Mouse (Mus musculus) neural tube, embryonic 14.5 days (tissue): ENCODE data around the gene Rsf1. TPM values are rescaled to one million over a fixed set of nuclear protein-coding genes. Genes with fewer than 3 reads are reported as not detected.

ENCODE experiments used
- ATAC-seq: fragments of 200-750 bp; cut with Nextera tagmentation; 2 replicates; pipeline ENCODE4 v1.8.0; 2017; ENCODE audit warnings: low read depth, mild to moderate bottlenecking, moderate TSS enrichment, moderate library complexity
- H3K27ac ChIP-seq: fragments of 300-500 bp; sonication (generic); 2 replicates; pipeline ENCODE4 v1.5.1; 2014; ENCODE audit warnings: low read depth, mild to moderate bottlenecking, control low read depth, low read length, moderate library complexity, mixed read lengths
- H3K27me3 ChIP-seq: fragments of 300-500 bp; sonication (generic); 2 replicates; pipeline ENCODE4 v1.6.1; 2014; ENCODE audit warnings: low read length; ENCODE audit not compliant: control insufficient read depth, insufficient read depth
- H3K36me3 ChIP-seq: fragments of 300-500 bp; sonication (generic); 2 replicates; pipeline ENCODE4 v1.6.1; 2014; ENCODE audit warnings: low read length, mixed read lengths; ENCODE audit not compliant: control insufficient read depth, insufficient read depth
- H3K4me1 ChIP-seq: fragments of 300-500 bp; sonication (generic); 2 replicates; pipeline ENCODE4 v1.6.1; 2014; ENCODE audit warnings: low read length; ENCODE audit not compliant: control insufficient read depth, insufficient read depth
- H3K4me2 ChIP-seq: fragments of 300-500 bp; sonication (generic); 2 replicates; pipeline ENCODE4 v1.6.1; 2014; ENCODE audit warnings: mild to moderate bottlenecking, low read depth, low read length, control low read depth
- H3K4me3 ChIP-seq: fragments of 300-500 bp; sonication (generic); 2 replicates; pipeline ENCODE4 v1.5.1; 2014; ENCODE audit warnings: low read depth, low read length, control low read depth, mixed read lengths
- H3K9ac ChIP-seq: fragments of 300-500 bp; sonication (generic); replicated peaks from 2 replicates; pipeline ENCODE4 v1.6.1; 2014; ENCODE audit warnings: low read depth, mild to moderate bottlenecking, control low read depth, low read length, mixed read lengths
- H3K9me3 ChIP-seq: fragments of 300-500 bp; sonication (generic); 2 replicates; pipeline ENCODE4 v1.6.1; 2016; ENCODE audit warnings: low read length; ENCODE audit not compliant: control insufficient read depth
- WGBS: fragments of 180-500 bp; shearing (Covaris S2); extraction: QIAGEN DNeasy Blood & Tissue Kit; methylation state at CpG from one replicate; pipeline ENCODE4 v1.1.7; 2014; 5-methylcytosine and 5-hydroxymethylcytosine counted together
- polyA plus RNA-seq: library from polyadenylated mRNA; unstranded; fragments of >200 nt; fragmentation: Nextera tagmentation; extraction: Ambion mirVana; gene quantifications from 2 replicates; pipeline ENCODE4 v1.2.1, GENCODE M21; 2014

Gene Rsf1
- polyA plus RNA-seq, 1 experiment from 2014 or later, result 29.3 TPM

- Histone ChIP-seq H3K9me3 (no peaks in the 10 kb centered on the region), H3K36me3 (peaks cover 22% of the 10 kb centered on the region), H3K4me3 (no peak overlapping the region), H3K4me1 (no peaks in the 10 kb centered on the region), H3K9ac (no peak overlapping the region), H3K4me2 (no peak overlapping the region), H3K27ac (no peak overlapping the region), H3K27me3 (no peaks in the 10 kb centered on the region)
- no peak for ATAC-seq
- WGBS, result 95% methylated on average over 4 of the region's 4 CpGs
Measured at GRCm38 (mm10) chr7:97661634-97662033, 81.9 kb downstream of the Rsf1 start.

GRCm38 (mm10) chr7:97679239-97679638 is 99.5 kb downstream of the Rsf1 start:
- ATAC-seq, result no peak
- Histone ChIP-seq H3K36me3 (peaks cover 31% of the 10 kb centered on the region), H3K4me2 (no peak overlapping the region), H3K4me3 (no peak overlapping the region), H3K27ac (no peak overlapping the region), H3K4me1 (no peaks in the 10 kb centered on the region), H3K9me3 (no peaks in the 10 kb centered on the region), H3K9ac (no peak overlapping the region), H3K27me3 (no peaks in the 10 kb centered on the region)
- WGBS, result 33% methylated on average over 1 of the region's 1 CpGs

GRCm38 (mm10) chr7:97687831-97688230 is 108.1 kb downstream of the Rsf1 start:
- no peak for ATAC-seq
- Histone ChIP-seq H3K27ac (no peak overlapping the region), H3K4me1 (no peaks in the 10 kb centered on the region), H3K4me3 (no peak overlapping the region), H3K4me2 (no peak overlapping the region), H3K36me3 (peaks cover 19% of the 10 kb centered on the region), H3K9ac (no peak overlapping the region), H3K9me3 (no peaks in the 10 kb centered on the region), H3K27me3 (no peaks in the 10 kb centered on the region)
- 94% methylated on average over 2 of the region's 2 CpGs for WGBS

GRCm38 (mm10) chr7:97695441-97695840 is 115.8 kb downstream of the Rsf1 start:
- Histone ChIP-seq H3K27ac (no peak overlapping the region), H3K9ac (no peak overlapping the region), H3K4me1 (peaks cover 8% of the 10 kb centered on the region; the same call in 1 of the 2 replicates), H3K27me3 (no peaks in the 10 kb centered on the region), H3K4me3 (no peak overlapping the region), H3K4me2 (peak overlapping the region; percentile 73; the same call in 1 of the 2 replicates), H3K9me3 (no peaks in the 10 kb centered on the region), H3K36me3 (no peaks in the 10 kb centered on the region; the same call in 1 of the 2 replicates)
- 96% methylated on average over 1 of the region's 1 CpGs for WGBS
- no peak for ATAC-seq

GRCm38 (mm10) chr7:97696133-97696505 is 116.4 kb downstream of the Rsf1 start:
- Histone ChIP-seq H3K4me3 (peak overlapping the region; percentile 97), H3K27me3 (no peaks in the 10 kb centered on the region), H3K9ac (peak overlapping the region; percentile 87), H3K9me3 (no peaks in the 10 kb centered on the region), H3K4me2 (peak overlapping the region; percentile 73), H3K27ac (peak overlapping the region; percentile 81), H3K4me1 (peaks cover 8% of the 10 kb centered on the region; the same call in 1 of the 2 replicates), H3K36me3 (no peaks in the 10 kb centered on the region; the same call in 1 of the 2 replicates)
- ATAC-seq, result peak; percentile 82
- 29% methylated on average over 19 of the region's 19 CpGs for WGBS

GRCm38 (mm10) chr7:97696506-97697254 is 117.0 kb downstream of the Rsf1 start, which contains the start of gene Clns1a:
Gene Clns1a, plus strand, starts transcription at chr7:97696634.
- peak; percentile 99 for ATAC-seq
- Histone ChIP-seq H3K9me3 (no peaks in the 10 kb centered on the region), H3K27ac (peak within 1 kb of the TSS; percentile 81), H3K4me1 (peaks cover 8% of the 10 kb centered on the region; the same call in 1 of the 2 replicates), H3K9ac (peak within 1 kb of the TSS; percentile 87), H3K4me3 (peak within 1 kb of the TSS; percentile 97), H3K27me3 (no peaks in the 10 kb centered on the region), H3K4me2 (peak within 1 kb of the TSS; percentile 73), H3K36me3 (no peaks in the 10 kb centered on the region; the same call in 1 of the 2 replicates)
- under 1% methylated on average over 63 of the region's 63 CpGs for WGBS

- Histone ChIP-seq H3K4me1 (peaks cover 8% of the 10 kb centered on the region; the same call in 1 of the 2 replicates), H3K4me3 (no peak overlapping the region), H3K9me3 (no peaks in the 10 kb centered on the region), H3K27me3 (no peaks in the 10 kb centered on the region), H3K4me2 (no peak overlapping the region), H3K27ac (no peak overlapping the region), H3K36me3 (no peaks in the 10 kb centered on the region; the same call in 1 of the 2 replicates), H3K9ac (no peak overlapping the region)
- 94% methylated on average over 4 of the region's 4 CpGs for WGBS
- no peak for ATAC-seq
Measured at GRCm38 (mm10) chr7:97700173-97700572, 120.5 kb downstream of the Rsf1 start.

- no peaks in the 10 kb centered on the region for H3K9me3 ChIP-seq
Measured at GRCm38 (mm10) chr7:97701106-97701505, 121.4 kb downstream of the Rsf1 start.

GRCm38 (mm10) chr7:97707123-97707522 is 127.4 kb downstream of the Rsf1 start:
- H3K9ac ChIP-seq, result no peak overlapping the region
- no peak overlapping the region for H3K27ac ChIP-seq
- H3K4me1 ChIP-seq, result no peaks in the 10 kb centered on the region
- peaks cover 4% of the 10 kb centered on the region; the same call in 1 of the 2 replicates for H3K36me3 ChIP-seq
- no peak overlapping the region for H3K4me3 ChIP-seq
- H3K9me3 ChIP-seq, result no peaks in the 10 kb centered on the region
- no peak for ATAC-seq
- H3K4me2 ChIP-seq, result no peak overlapping the region
- 81% methylated on average over 4 of the region's 4 CpGs for WGBS
- H3K27me3 ChIP-seq, result no peaks in the 10 kb centered on the region

More at GRCm38 (mm10) chr7:97701106-97701505, 121.4 kb downstream of the Rsf1 start:
- Histone ChIP-seq H3K4me3 (no peak overlapping the region), H3K4me2 (no peak overlapping the region), H3K36me3 (no peaks in the 10 kb centered on the region; the same call in 1 of the 2 replicates), H3K9ac (no peak overlapping the region), H3K27ac (no peak overlapping the region), H3K4me1 (peaks cover 5% of the 10 kb centered on the region; the same call in 1 of the 2 replicates), H3K27me3 (no peaks in the 10 kb centered on the region)
- WGBS, result 86% methylated on average over 6 of the region's 6 CpGs
- no peak for ATAC-seq
